Mouse (Mus musculus): ENCODE measurements around the gene Ttyh2.

Gene Ttyh2

DNA sequence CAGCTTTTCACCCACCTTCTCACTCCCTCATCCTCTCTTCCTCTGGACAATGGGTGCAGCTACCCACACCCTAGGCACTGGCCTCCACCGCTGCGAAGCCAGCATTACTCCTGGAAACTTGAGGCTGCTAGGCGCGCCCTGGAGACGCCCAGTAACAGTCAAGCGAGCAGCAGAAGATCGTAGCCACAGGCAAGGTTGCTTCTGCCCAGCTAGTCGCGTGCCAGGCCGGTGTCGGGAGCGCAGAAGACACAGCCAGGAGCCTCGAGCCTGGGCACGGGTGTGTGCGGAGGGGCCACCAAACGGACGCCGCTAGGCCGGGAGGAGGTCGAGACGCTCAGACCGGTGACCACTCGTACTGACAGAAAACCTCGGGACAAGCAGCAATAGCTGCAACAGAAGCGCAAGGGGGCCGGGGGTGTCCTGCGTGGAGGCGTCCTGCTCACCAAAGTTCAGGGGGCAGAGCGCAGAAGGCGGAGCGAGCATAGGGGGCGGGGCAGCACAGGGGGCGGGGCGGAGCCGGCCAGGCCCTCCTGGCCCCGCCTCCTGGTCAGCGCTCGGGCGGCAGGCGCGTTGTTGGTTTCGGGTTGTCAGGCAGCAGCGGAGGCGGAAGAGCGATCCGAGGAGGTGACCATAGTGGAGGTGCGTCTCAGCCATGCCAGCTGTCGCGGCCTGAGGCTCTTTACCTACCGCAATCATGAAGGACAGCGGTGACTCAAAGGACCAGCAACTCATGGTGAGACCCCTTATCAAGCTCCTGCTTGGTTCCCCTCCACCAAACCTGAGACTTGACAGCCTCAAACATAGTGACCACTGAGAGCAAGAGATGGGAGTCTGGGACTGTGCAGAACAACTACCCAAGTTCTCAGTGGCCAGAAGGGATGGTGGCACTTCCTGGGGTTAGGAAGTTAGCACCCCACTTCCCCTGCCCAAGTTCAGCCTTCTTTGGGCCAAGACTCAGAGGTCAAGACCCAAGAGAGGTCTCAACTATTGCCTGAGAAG is 89.9 kb downstream of the Ttyh2 start, which contains the start of gene Kif19a:
Kif19a (plus strand) TSS at position 569 of the 999 bp plus-strand sequence.
- DNase-seq (ENCODE audit: low read depth) = no peak

DNA sequence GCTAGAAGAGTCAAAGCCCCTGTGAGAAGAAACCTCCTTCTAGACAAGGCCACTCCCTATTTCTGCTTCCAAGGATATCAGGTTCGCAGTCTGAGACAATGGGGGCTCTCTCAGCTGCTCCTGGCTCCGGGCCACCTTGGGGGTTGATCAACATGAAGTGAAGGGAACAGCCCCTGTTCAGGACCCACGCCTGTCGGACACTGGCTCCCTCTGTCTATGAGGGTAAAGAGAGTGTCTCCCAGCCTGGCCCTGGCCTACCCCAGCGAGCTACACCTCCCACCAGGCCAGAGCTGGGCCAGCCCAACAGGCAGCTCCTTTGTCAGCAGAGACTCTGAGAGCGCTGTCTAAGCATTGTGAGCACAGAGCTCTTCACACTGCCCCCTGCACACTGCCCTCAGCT is 94.7 kb downstream of the Ttyh2 start:
- no peak for DNase-seq (ENCODE audit: low read depth)
